Mouse (Mus musculus) heart, adult 2 months (tissue): ENCODE measurements around the gene Ipo9.

Experiments
- CTCF ChIP-seq: fragments of 200-600 bp; IDR thresholded peaks from 2 replicates; pipeline ENCODE4 v1.8.1; 2022; ENCODE audit warnings: antibody characterized with exemption, mild to moderate bottlenecking, moderate library complexity
- EP300 ChIP-seq: fragments of 200-500 bp; IDR thresholded peaks from 2 replicates; pipeline ENCODE4 v1.6.1; 2011; ENCODE audit warnings: low read depth, low read length, control low read depth; ENCODE audit not compliant: insufficient read depth
- POLR2A ChIP-seq: fragments of 200-500 bp; IDR thresholded peaks from 2 replicates; pipeline ENCODE4 v1.6.1; 2011; ENCODE audit warnings: mild to moderate bottlenecking, low read depth, low read length, control low read depth; ENCODE audit not compliant: insufficient read depth

- TF ChIP-seq EP300: no peak
- TF ChIP-seq CTCF: no peak
- TF ChIP-seq POLR2A: no peak
These were observed 21.1 kb upstream of the Ipo9 start for GRCm38 (mm10) chr1:135451419-135451818.
